Mouse (Mus musculus) hindbrain, embryonic 16.5 days (tissue): Measurements from ENCODE around the gene Kdm2b. TPM values are rescaled to one million over a fixed set of nuclear protein-coding genes. Genes with fewer than 3 reads are reported as not detected.

Experiments used
- ATAC-seq: fragments of 200-750 bp; cut with Nextera tagmentation; 2 replicates; pipeline ENCODE4 v1.8.0; 2017; ENCODE audit warnings: moderate TSS enrichment, moderate library complexity
- H3K27ac ChIP-seq: fragments of 300-500 bp; sonication (generic); 2 replicates; pipeline ENCODE4 v1.5.1; 2014; ENCODE audit warnings: low read depth, mild to moderate bottlenecking, control low read depth, low read length, moderate library complexity
- H3K27me3 ChIP-seq: fragments of 300-500 bp; sonication (generic); replicated peaks from 2 replicates; pipeline ENCODE4 v1.6.1; 2014; ENCODE audit warnings: low read length; ENCODE audit not compliant: control insufficient read depth, insufficient read depth
- H3K36me3 ChIP-seq: fragments of 300-500 bp; sonication (generic); 2 replicates; pipeline ENCODE4 v1.6.1; 2014; ENCODE audit warnings: mild to moderate bottlenecking, low read length, moderate library complexity, mixed read lengths; ENCODE audit not compliant: control insufficient read depth, insufficient read depth
- H3K4me1 ChIP-seq: fragments of 300-500 bp; sonication (generic); 2 replicates; pipeline ENCODE4 v1.6.1; 2014; ENCODE audit warnings: low read depth, low read length; ENCODE audit not compliant: control insufficient read depth, insufficient read depth
- H3K4me2 ChIP-seq: fragments of 300-500 bp; sonication (generic); 2 replicates; pipeline ENCODE4 v1.6.1; 2014; ENCODE audit warnings: mild to moderate bottlenecking, low read length, control low read depth, moderate library complexity
- H3K4me3 ChIP-seq: fragments of 300-500 bp; sonication (generic); 2 replicates; pipeline ENCODE4 v1.5.1; 2014; ENCODE audit warnings: mild to moderate bottlenecking, low read length, control low read depth, moderate library complexity
- H3K9ac ChIP-seq: fragments of 300-500 bp; sonication (generic); 2 replicates; pipeline ENCODE4 v1.6.1; 2014; ENCODE audit warnings: low read depth, mild to moderate bottlenecking, control low read depth, low read length, moderate library complexity
- H3K9me3 ChIP-seq: fragments of 300-500 bp; sonication (generic); 2 replicates; pipeline ENCODE4 v1.6.1; 2014; ENCODE audit warnings: mild to moderate bottlenecking, low read length, moderate library complexity; ENCODE audit not compliant: control insufficient read depth
- WGBS: fragments of 180-500 bp; shearing (Covaris S2); extraction: QIAGEN DNeasy Blood & Tissue Kit; methylation state at CpG from one replicate; pipeline ENCODE4 v1.1.7; 2014; 5-methylcytosine and 5-hydroxymethylcytosine counted together
- polyA plus RNA-seq: library from polyadenylated mRNA; unstranded; fragments of >200 nt; fragmentation: Nextera tagmentation; extraction: Ambion mirVana; gene quantifications from 2 replicates; pipeline ENCODE4 v1.2.1, GENCODE M21; 2015

Gene Kdm2b
- polyA plus RNA-seq, 1 experiment from 2014 or later: 88.8 TPM

DNA sequence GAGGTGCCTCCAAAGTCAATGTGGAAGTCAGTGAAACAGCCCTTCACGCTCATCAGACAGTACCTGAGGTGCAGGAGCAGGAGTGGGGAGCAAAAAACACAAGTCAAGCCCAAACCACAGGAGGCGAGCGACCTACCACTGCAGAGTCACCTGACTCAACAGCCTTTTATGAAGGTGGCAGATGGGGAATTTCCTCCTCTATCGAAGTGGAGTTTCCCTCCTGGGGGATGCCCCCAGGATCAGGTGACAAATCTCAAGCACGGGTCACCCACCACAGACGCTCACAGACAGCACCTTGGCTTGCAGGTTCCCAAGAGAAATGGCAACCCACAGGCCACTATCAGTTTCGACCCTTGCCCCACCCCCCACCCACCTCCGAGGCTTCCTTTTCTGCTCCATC, 40.5 kb downstream of the Kdm2b start:
- H3K4me1 ChIP-seq: peaks cover 20% of the 10 kb centered on the region
- 87% methylated on average over 8 of the region's 8 CpGs for WGBS
- no peak overlapping the region for H3K27ac ChIP-seq
- no peaks in the 10 kb centered on the region for H3K9me3 ChIP-seq
- H3K36me3 ChIP-seq: no peaks in the 10 kb centered on the region
- ATAC-seq: no peak
- no peaks in the 10 kb centered on the region for H3K27me3 ChIP-seq
- no peak overlapping the region for H3K4me3 ChIP-seq
- H3K4me2 ChIP-seq: no peak overlapping the region
- H3K9ac ChIP-seq: no peak overlapping the region

- no peak for ATAC-seq
Observed at GRCm38 (mm10) chr5:122947534-122947933, 42.1 kb downstream of the Kdm2b start.

GRCm38 (mm10) chr5:122938676-122939075, 50.9 kb downstream of the Kdm2b start:
- H3K4me1 ChIP-seq: peaks cover 2% of the 10 kb centered on the region; the same call in 1 of the 2 replicates
- no peak for ATAC-seq
- H3K36me3 ChIP-seq: peaks cover 5% of the 10 kb centered on the region; the same call in 1 of the 2 replicates
- WGBS: 83% methylated on average over 3 of the region's 3 CpGs
- no peak overlapping the region for H3K9ac ChIP-seq
- H3K27ac ChIP-seq: no peak overlapping the region
- H3K4me2 ChIP-seq: no peak overlapping the region
- H3K4me3 ChIP-seq: no peak overlapping the region
- H3K9me3 ChIP-seq: no peaks in the 10 kb centered on the region
- no peaks in the 10 kb centered on the region for H3K27me3 ChIP-seq

More at GRCm38 (mm10) chr5:122947534-122947933, 42.1 kb downstream of the Kdm2b start:
- H3K36me3 ChIP-seq: no peaks in the 10 kb centered on the region
- 75% methylated on average over 12 of the region's 12 CpGs for WGBS
- no peak overlapping the region for H3K27ac ChIP-seq
- H3K27me3 ChIP-seq: no peaks in the 10 kb centered on the region
- no peak overlapping the region for H3K4me3 ChIP-seq
- no peaks in the 10 kb centered on the region for H3K9me3 ChIP-seq
- peaks cover 19% of the 10 kb centered on the region for H3K4me1 ChIP-seq
- H3K4me2 ChIP-seq: no peak overlapping the region
- no peak overlapping the region for H3K9ac ChIP-seq

- no peak overlapping the region for H3K4me2 ChIP-seq
- WGBS: 70% methylated on average over 4 of the region's 4 CpGs
- H3K27ac ChIP-seq: no peak overlapping the region; the same call in 1 of the 2 replicates
- no peak overlapping the region for H3K4me3 ChIP-seq
- H3K36me3 ChIP-seq: peaks cover 5% of the 10 kb centered on the region; the same call in 1 of the 2 replicates
- H3K4me1 ChIP-seq: peaks cover 2% of the 10 kb centered on the region; the same call in 1 of the 2 replicates
- no peak overlapping the region for H3K9ac ChIP-seq
- H3K27me3 ChIP-seq: no peaks in the 10 kb centered on the region
- H3K9me3 ChIP-seq: no peaks in the 10 kb centered on the region
- ATAC-seq: no peak
Observed at GRCm38 (mm10) chr5:122937958-122938540, 51.6 kb downstream of the Kdm2b start.

GRCm38 (mm10) chr5:122937031-122937430, 52.6 kb downstream of the Kdm2b start:
- Histone ChIP-seq H3K27me3 (no peaks in the 10 kb centered on the region), H3K36me3 (peaks cover 8% of the 10 kb centered on the region; the same call in 1 of the 2 replicates), H3K4me2 (no peak overlapping the region), H3K4me3 (no peak overlapping the region), H3K9me3 (no peaks in the 10 kb centered on the region), H3K27ac (no peak overlapping the region), H3K4me1 (peaks cover 2% of the 10 kb centered on the region; the same call in 1 of the 2 replicates), H3K9ac (no peak overlapping the region)
- WGBS: 91% methylated on average over 6 of the region's 6 CpGs
- no peak for ATAC-seq

- peaks cover 8% of the 10 kb centered on the region; the same call in 1 of the 2 replicates for H3K36me3 ChIP-seq
- no peak overlapping the region for H3K4me3 ChIP-seq
- H3K9ac ChIP-seq: no peak overlapping the region
- no peak overlapping the region for H3K4me2 ChIP-seq
- WGBS: 94% methylated on average over 4 of the region's 4 CpGs
- peaks cover 2% of the 10 kb centered on the region; the same call in 1 of the 2 replicates for H3K4me1 ChIP-seq
- ATAC-seq: no peak
- no peak overlapping the region for H3K27ac ChIP-seq
- H3K27me3 ChIP-seq: no peaks in the 10 kb centered on the region
- no peaks in the 10 kb centered on the region for H3K9me3 ChIP-seq
Observed at GRCm38 (mm10) chr5:122935810-122936209, 53.8 kb downstream of the Kdm2b start.

- H3K27me3 ChIP-seq: no peaks in the 10 kb centered on the region
- WGBS: 70% methylated on average over 7 of the region's 7 CpGs
Observed at GRCm38 (mm10) chr5:122930991-122931390, 58.6 kb downstream of the Kdm2b start.

GRCm38 (mm10) chr5:122928293-122928692, 61.3 kb downstream of the Kdm2b start:
- Histone ChIP-seq H3K27me3 (no peaks in the 10 kb centered on the region), H3K9me3 (no peaks in the 10 kb centered on the region)

More at GRCm38 (mm10) chr5:122930991-122931390, 58.6 kb downstream of the Kdm2b start:
- H3K4me3 ChIP-seq: no peak overlapping the region
- H3K27ac ChIP-seq: no peak overlapping the region
- H3K4me2 ChIP-seq: no peak overlapping the region
- no peak overlapping the region for H3K9ac ChIP-seq
- H3K9me3 ChIP-seq: no peaks in the 10 kb centered on the region
- ATAC-seq: no peak
- H3K36me3 ChIP-seq: peaks cover 5% of the 10 kb centered on the region; the same call in 1 of the 2 replicates
- no peaks in the 10 kb centered on the region for H3K4me1 ChIP-seq

GRCm38 (mm10) chr5:122927703-122928102, 61.9 kb downstream of the Kdm2b start:
- H3K27me3 ChIP-seq: no peaks in the 10 kb centered on the region
- no peak overlapping the region for H3K27ac ChIP-seq
- peaks cover 4% of the 10 kb centered on the region; the same call in 1 of the 2 replicates for H3K4me1 ChIP-seq
- 83% methylated on average over 6 of the region's 6 CpGs for whole genome bisulfite sequencing
- H3K36me3 ChIP-seq: peaks cover 3% of the 10 kb centered on the region; the same call in 1 of the 2 replicates
- ATAC-seq: no peak
- H3K9me3 ChIP-seq: no peaks in the 10 kb centered on the region
- H3K4me3 ChIP-seq: no peak overlapping the region
- no peak overlapping the region for H3K9ac ChIP-seq
- no peak overlapping the region for H3K4me2 ChIP-seq

More at GRCm38 (mm10) chr5:122928293-122928692, 61.3 kb downstream of the Kdm2b start:
- Histone ChIP-seq H3K27ac (no peak overlapping the region), H3K9ac (no peak overlapping the region), H3K36me3 (peaks cover 3% of the 10 kb centered on the region; the same call in 1 of the 2 replicates), H3K4me1 (peaks cover 4% of the 10 kb centered on the region; the same call in 1 of the 2 replicates), H3K4me3 (no peak overlapping the region), H3K4me2 (no peak overlapping the region)
- no peak for ATAC-seq
- WGBS: 86% methylated on average over 3 of the region's 3 CpGs
